Mouse (Mus musculus) liver, embryonic 14.5 days (tissue): ENCODE results near the gene Ager. TPM values are rescaled to one million over a fixed set of nuclear protein-coding genes. Genes with fewer than 3 reads are reported as not detected.

Experiments
- ATAC-seq: fragments of 200-750 bp; cut with Nextera tagmentation; 2 replicates; pipeline ENCODE4 v1.8.0; 2017; ENCODE audit warnings: moderate number of reproducible peaks, mild to moderate bottlenecking, moderate library complexity; ENCODE audit not compliant: insufficient read depth
- DNase-seq, 3 experiments: peaks; one replicate each; pipeline ENCODE4 v3.0.0-alpha.2; 2012 to 2013; ENCODE audit warnings: low read depth in 3 of 3, low spot score in 3 of 3
- H3K27ac ChIP-seq: fragments of 300-500 bp; sonication (generic); 2 replicates; pipeline ENCODE4 v1.5.1; 2014; ENCODE audit warnings: moderate library complexity, mild to moderate bottlenecking, control low read depth, inconsistent platforms
- H3K27me3 ChIP-seq: fragments of 300-500 bp; sonication (generic); 2 replicates; pipeline ENCODE4 v1.6.1; 2014; ENCODE audit warnings: mild to moderate bottlenecking, low read length, moderate library complexity; ENCODE audit not compliant: control insufficient read depth, insufficient read depth
- H3K36me3 ChIP-seq: fragments of 300-500 bp; sonication (generic); replicated peaks from 2 replicates; pipeline ENCODE4 v1.6.1; 2014; ENCODE audit warnings: low read depth; ENCODE audit not compliant: control insufficient read depth, insufficient read depth
- H3K4me1 ChIP-seq, 2 experiments: fragments of 200-500 bp in 1 of 2; fragments of 300-500 bp in 1 of 2; sonication (generic) in 1 of 2; replicated peaks; 2 replicates each; pipeline ENCODE4 v1.6.1; 2012 to 2014; ENCODE audit warnings: antibody characterized with exemption in 1 of 2, inconsistent platforms in 1 of 2, low read length in 1 of 2; ENCODE audit not compliant: control insufficient read depth in 2 of 2, insufficient read depth in 2 of 2
- H3K4me2 ChIP-seq: fragments of 300-500 bp; sonication (generic); 2 replicates; pipeline ENCODE4 v1.6.1; 2014; ENCODE audit warnings: low read depth, mild to moderate bottlenecking, control low read depth, moderate library complexity
- H3K4me3 ChIP-seq, 2 experiments: fragments of 200-500 bp in 1 of 2; fragments of 300-500 bp in 1 of 2; sonication (generic) in 1 of 2; 2 replicates each; pipeline ENCODE4 v1.5.1; 2012 to 2014; ENCODE audit warnings: low read depth in 2 of 2, low read length in 2 of 2, mild to moderate bottlenecking in 2 of 2, control low read depth in 1 of 2, inconsistent platforms in 1 of 2, moderate library complexity in 1 of 2; ENCODE audit not compliant: insufficient read depth in 1 of 2
- H3K9ac ChIP-seq: fragments of 300-500 bp; sonication (generic); replicated peaks from 2 replicates; pipeline ENCODE4 v1.6.1; 2014; ENCODE audit warnings: mild to moderate bottlenecking, control low read depth, moderate library complexity
- H3K9me3 ChIP-seq: fragments of 300-500 bp; sonication (generic); 2 replicates; pipeline ENCODE4 v1.6.1; 2016; ENCODE audit warnings: low read length, mixed read lengths; ENCODE audit not compliant: control insufficient read depth
- CTCF ChIP-seq: IDR thresholded peaks from 2 replicates; pipeline ENCODE4 v1.5.1; 2016; ENCODE audit warnings: antibody characterized with exemption, low read depth, control low read depth
- EP300 ChIP-seq: IDR thresholded peaks from 2 replicates; pipeline ENCODE4 v1.6.1; 2016; ENCODE audit warnings: antibody characterized with exemption, low read depth
- WGBS: fragments of 180-500 bp; shearing (Covaris S2); extraction: QIAGEN DNeasy Blood & Tissue Kit; methylation state at CpG from one replicate; pipeline ENCODE4 v1.1.7; 2014; ENCODE audit not compliant: insufficient replicate concordance; 5-methylcytosine and 5-hydroxymethylcytosine counted together
- polyA plus RNA-seq, 2 experiments: library from polyadenylated mRNA; depleted of rRNA in 1 of 2; stranded (reverse) in 1 of 2; unstranded in 1 of 2; fragments of >200 nt; fragmentation: Nextera tagmentation in 1 of 2; extraction: Ambion mirVana in 1 of 2; gene quantifications; 2 replicates each; pipeline versions ENCODE4 v1.2.1 to v1.2.3; 2012 to 2014

The Ager gene
- polyA plus RNA-seq, 2 experiments = 0.41 to 1.3 TPM

DNA sequence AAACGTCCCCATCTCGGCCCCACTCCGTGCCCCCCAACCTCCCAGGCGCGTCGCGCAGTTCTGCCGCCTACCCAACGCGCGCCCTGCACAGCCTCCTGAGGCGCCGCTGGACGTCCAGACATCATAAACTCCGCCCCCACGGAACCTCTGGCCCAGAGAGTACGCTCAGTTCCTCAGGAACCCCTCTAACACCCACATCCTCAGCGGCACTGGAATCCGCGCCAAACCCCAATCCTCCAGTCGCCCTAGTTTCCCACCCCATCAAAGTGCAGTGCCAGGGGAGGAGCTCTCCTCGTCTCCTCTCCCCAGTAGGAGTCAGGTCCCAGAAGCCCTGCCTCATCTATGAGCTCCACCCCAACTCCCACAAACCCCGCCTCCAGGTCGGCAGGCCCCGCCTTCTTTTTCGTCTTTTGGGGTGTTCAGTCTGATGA, 34.6 kb downstream of the Ager start:
- TF ChIP-seq EP300 (no peak), CTCF (no peak)
- Histone ChIP-seq H3K9me3 (no peaks in the 10 kb centered on the region), H3K27me3 (peaks cover 51% of the 10 kb centered on the region), H3K27ac (no peak overlapping the region), H3K4me1 (peaks cover 0 to 4% of the 10 kb centered on the region in 2 experiments; a peak in 2 of 4 replicates), H3K4me2 (peak overlapping the region; percentile 60), H3K4me3 (peak overlapping the region; percentile 4 to 32; a peak in 2 of 4 replicates), H3K36me3 (no peaks in the 10 kb centered on the region), H3K9ac (no peak overlapping the region)
- peak; percentile 42 to 49 (median 44) for DNase-seq
- peak; percentile 40; the same call in 1 of the 2 replicates for ATAC-seq
- 0% methylated on average over 26 of the region's 26 CpGs for WGBS

DNA sequence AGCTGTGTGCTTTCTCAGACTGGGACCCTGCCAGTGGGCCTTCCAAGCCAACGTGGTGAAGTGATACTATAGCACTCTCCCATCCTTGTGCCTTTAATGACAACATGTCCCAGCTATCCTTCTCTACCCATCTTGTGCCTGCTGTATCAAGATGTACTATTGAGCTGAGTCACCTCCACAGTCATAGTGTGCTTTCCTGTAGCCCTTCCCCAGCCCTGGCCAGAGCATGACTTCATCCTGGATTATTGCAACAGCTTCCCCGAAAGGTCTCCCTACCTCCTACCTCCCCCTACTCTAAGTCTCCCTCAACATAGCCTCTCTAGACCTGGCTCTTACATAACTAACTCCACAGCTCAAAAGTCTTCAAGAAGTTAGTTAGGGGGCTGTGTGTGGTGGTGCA, 38.0 kb downstream of the Ager start:
- H3K36me3 ChIP-seq = no peaks in the 10 kb centered on the region
- ATAC-seq (no peak), DNase-seq (no peak)
- no peak overlapping the region for H3K4me2 ChIP-seq
- H3K4me1 ChIP-seq = peaks cover 0 to 4% of the 10 kb centered on the region in 2 experiments; a peak in 1 of 4 replicates
- H3K27me3 ChIP-seq = peaks cover 23% of the 10 kb centered on the region
- WGBS = 37% methylated on average over 2 of the region's 2 CpGs
- no peak for TF ChIP-seq EP300
- TF ChIP-seq CTCF = no peak
- H3K27ac ChIP-seq = no peak overlapping the region
- H3K9ac ChIP-seq = no peak overlapping the region
- H3K9me3 ChIP-seq = no peaks in the 10 kb centered on the region
- no peak overlapping the region for H3K4me3 ChIP-seq

DNA sequence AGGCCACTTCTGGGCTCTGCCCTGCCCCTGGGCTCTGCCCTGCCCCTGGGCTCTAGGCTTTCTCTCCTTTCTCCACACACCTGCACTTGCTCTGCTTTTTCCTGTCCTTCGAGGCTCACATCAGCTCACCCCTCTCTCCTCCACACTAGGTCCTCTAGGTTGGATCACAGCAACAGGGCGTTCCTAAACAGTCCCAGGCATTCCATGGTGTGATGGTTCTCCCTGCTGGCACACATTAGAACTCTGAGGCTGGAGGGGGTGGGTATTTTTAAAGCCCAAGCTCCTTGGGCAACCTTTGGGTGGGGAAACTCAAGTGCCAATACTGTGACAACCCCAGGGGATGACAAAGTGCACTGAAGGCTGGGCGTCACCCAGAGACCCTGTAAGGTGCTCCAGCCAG, 39.8 kb downstream of the Ager start:
- no peak for DNase-seq
- Histone ChIP-seq H3K4me3 (no peak overlapping the region), H3K4me1 (no peaks in the 10 kb centered on the region), H3K9me3 (no peaks in the 10 kb centered on the region), H3K36me3 (no peaks in the 10 kb centered on the region), H3K27ac (no peak overlapping the region), H3K4me2 (no peak overlapping the region), H3K27me3 (peaks cover 5% of the 10 kb centered on the region), H3K9ac (no peak overlapping the region)
- WGBS = 50% methylated on average over 3 of the region's 3 CpGs
- TF ChIP-seq EP300 = no peak
- ATAC-seq = no peak

DNA sequence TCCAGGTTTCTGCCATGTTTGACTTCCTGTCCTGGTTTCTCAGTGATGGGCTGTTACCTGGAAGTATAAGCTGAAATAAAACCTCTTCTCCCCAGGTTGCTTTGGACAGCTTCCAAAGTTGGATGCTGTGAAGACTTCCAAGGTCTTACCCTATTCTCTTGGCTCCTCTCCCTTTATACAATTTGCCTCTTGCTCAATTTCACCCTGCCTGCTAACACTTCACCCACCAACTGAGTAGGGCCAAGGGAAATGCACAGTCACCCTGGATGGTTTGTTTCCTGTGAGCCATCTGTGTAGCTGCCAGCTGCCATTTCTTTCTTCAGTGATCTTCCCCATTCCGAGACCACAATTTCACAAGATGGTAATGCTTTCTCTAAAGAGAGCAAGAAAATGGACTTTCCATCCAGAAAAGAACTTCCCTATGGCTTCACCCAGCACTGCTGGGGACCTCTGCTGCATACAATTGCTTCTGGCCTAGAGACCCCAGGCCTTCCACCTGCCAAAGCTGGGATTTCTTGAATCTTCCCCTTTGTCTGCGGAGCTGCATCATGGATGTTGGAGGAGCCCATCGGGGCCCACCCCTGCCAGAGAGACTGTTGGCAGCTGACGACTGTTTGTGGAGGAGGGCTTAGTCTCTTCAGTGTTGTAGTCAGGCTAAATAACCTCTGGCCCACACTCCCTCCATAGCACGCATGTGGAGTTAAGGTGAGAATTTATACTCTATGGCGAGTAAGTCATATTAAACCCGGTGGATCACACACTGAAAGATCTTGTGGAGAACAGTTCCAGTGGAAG, 42.0 kb downstream of the Ager start:
- Histone ChIP-seq H3K9me3 (no peaks in the 10 kb centered on the region), H3K36me3 (no peaks in the 10 kb centered on the region), H3K4me1 (0 out of 4 replicates have a peak, but pooled peaks cover 0 to 3% of the 10 kb centered on the region in 2 experiments), H3K4me3 (no peak overlapping the region), H3K27me3 (no peaks in the 10 kb centered on the region; the same call in 1 of the 2 replicates), H3K4me2 (no peak overlapping the region), H3K27ac (no peak overlapping the region), H3K9ac (no peak overlapping the region)
- no peak for TF ChIP-seq EP300
- no peak for TF ChIP-seq CTCF
- ATAC-seq (no peak), DNase-seq (peak in 1 of 3 experiments; percentile 19)
- WGBS = 63% methylated on average over 7 of the region's 7 CpGs

DNA sequence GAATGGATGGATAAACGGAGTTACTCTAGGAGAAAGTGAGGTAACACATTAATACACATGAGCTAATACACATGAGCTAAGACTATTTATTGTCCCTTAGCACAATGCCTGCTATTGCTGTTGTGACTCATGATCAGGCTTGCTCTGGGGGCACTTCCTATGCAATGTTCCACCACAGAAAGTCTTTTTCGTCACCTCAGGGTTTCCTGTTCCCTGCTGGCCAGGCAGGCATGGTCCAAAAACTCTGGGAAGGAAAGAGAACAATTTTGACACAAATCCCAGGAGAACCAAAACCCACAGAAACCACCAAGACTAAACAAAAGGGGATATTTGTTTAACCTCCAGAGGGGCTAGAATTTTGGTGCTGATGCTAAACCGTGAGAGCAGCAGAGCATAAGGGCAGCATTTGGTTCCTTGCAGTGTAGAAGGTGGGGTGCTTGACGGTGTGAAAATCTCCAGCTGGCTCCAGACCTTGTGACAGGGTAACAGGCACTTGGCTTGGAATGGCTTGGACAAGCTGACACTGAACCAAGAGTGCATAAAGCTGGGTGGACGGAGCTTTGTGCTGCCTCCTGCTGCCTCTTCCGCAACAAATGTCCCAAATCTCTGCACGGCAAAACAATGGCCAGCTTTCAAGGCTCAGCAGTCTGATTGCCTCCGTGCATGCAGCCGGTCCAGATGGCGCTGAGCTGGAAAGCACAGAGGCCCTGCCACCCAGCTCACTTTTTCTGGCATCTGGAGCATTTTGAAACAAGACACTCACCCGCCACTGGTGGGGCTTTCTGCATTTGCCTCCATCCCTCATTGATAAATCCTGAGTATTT, 43.3 kb downstream of the Ager start:
- no peak overlapping the region for H3K4me3 ChIP-seq
- WGBS = 33% methylated on average over 11 of the region's 11 CpGs
- no peak overlapping the region for H3K4me2 ChIP-seq
- TF ChIP-seq EP300 = no peak
- TF ChIP-seq CTCF = no peak
- H3K27ac ChIP-seq = no peak overlapping the region
- peaks cover 6 to 12% of the 10 kb centered on the region in 2 experiments for H3K4me1 ChIP-seq
- H3K36me3 ChIP-seq = no peaks in the 10 kb centered on the region
- DNase-seq (no peak), ATAC-seq (no peak)
- H3K27me3 ChIP-seq = no peaks in the 10 kb centered on the region; the same call in 1 of the 2 replicates
- no peaks in the 10 kb centered on the region for H3K9me3 ChIP-seq
- H3K9ac ChIP-seq = no peak overlapping the region
